Mouse (Mus musculus): ENCODE measurements around the gene Ccdc117. TPM values are rescaled to one million over a fixed set of nuclear protein-coding genes. Genes with fewer than 3 reads are reported as not detected.
A peak's percentile ranks its signal among the peaks of the same experiment; 100 is the strongest.
"Not testable (repeated sequence)": the region's sequence is repeated elsewhere in the genome, so short reads cannot be mapped to it uniquely, and the experiment has no call there.

The Ccdc117 gene
- 1 to 10 TPM; 3.5 to 4.2 TPM for polyA plus RNA-seq (2017; shearing (Covaris generic))

- ATAC-seq: peak; percentile 89
These were observed at the start of gene Ccdc117 for GRCm38 (mm10) chr11:5541799-5542481. TSS of gene Ccdc117 (minus strand) at chr11:5542187.

DNA sequence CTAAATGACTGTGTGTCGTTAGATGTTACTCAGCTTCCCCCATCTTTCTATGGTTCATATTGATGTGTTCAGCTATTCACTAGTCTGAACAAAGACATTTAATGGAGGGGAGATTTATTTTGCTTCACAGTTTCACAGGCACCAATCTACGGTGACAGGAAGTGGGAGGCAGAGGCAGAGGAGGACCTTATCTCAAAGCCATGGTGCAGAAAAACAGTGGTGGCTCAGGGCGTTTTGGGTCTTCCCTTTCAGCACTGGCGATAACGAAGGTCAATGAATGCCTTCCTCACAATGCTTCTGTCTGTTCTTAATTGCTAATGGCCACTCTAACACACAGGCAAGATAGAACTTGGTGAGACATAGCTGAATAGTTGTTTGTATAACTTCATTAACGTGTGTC, 33.1 kb upstream of the Ccdc117 start:
- no peak for ATAC-seq

GRCm38 (mm10) chr11:5573821-5574220, 31.8 kb upstream of the Ccdc117 start:
- no peak for ATAC-seq

- no peak for ATAC-seq
These were observed 29.9 kb upstream of the Ccdc117 start for GRCm38 (mm10) chr11:5571856-5572255.

DNA sequence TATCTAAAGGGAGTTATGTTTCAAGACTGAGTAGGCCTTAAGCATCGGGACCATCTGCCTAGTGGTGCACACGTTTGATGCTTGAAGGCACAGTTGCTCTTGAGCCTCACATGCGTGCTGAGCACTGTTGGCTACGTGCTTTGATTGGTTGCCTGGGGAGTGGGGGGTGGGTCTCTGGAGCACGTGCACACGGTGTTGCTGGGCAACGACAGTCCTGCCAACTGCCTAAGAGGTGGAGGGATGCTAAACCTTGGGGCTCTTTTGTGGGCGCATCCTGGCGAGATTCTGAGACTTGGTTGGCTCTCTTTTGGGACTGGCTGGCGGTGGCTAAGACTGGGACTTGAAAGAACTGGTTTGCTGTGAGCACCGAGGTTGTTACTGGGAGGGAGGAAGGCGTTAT, 27.5 kb upstream of the Ccdc117 start, which contains the start of gene Ankrd36:
Gene Ankrd36, plus strand, starts transcription at position 211 of the 400 bp plus-strand sequence.
- no peak for ATAC-seq

DNA sequence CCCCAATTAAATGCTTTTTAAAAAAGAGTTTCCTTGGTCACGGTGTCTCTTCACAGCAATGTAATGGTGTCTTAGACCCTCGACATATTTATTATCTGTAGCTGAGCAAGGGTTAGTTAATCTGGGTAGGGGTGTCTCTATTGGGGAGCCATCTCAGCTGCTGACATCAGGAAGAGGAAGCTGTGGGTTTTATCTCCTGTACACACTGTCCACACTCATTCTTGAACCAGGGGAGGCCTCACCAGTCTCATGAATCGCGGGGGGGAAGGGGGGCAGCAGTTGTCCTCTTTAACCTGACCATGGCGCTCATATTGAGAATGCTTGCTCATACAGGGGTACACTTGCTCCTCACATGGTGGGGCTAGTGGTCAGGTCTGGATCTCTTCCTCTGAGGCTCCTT, 26.1 kb upstream of the Ccdc117 start:
- ATAC-seq: no peak

DNA sequence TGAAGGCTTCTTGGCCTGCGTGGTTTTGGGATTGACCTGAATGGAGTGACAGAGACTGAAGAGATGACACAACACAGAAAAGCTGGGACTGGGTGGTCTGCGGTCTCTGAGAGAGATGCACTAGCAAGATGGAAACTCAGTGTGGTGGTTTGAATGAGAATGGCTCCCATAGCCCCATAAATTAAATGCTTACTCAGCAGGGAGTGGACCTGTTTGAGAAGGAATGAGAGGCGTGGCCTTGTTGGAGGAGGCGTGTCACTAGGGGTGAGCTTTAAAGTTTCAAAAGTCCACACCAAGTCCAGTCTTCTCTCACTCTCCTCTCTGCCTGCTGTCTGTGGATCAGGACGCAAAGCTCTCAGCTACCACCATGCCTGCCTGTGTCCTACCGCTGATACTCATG, 25.7 kb upstream of the Ccdc117 start:
- no peak for ATAC-seq

DNA sequence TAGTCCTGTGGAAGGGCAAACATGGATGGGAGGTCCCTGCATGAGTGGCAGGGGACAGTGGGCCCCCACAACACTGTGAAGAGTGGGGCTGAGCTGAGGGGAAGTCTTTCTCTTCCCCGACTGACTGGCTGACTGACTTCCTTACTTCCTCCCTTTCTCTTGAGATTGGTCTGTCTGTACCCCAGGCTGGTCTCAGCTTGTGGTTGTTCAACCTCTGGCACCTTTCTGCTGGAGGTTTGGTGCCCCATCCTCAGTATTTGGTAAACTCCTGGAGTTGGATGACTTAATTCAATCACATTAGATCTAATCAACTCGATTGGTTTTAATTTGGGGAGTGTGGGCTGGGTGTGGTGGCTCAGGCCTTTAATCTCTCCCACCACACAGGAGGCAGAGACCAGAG, 24.5 kb upstream of the Ccdc117 start:
- no peak for ATAC-seq

DNA sequence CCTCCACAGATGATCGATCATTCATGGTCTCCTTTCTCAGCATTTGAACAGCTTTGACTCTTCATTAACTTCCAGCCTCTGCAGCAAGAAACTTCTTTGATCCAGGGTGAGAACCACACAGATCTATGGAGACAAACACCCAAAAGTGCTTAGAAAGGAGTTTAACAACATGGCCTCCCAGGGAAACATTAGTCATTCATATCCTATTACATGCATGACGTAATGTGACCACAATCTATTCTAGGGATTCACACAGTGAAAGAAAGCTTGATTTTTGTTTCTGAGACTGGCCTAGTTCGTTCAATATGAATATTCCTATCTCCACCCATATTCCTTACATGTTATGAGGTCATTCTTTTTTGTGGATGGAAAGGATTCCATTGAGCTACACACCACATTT, 23.6 kb upstream of the Ccdc117 start:
- ATAC-seq: no peak

DNA sequence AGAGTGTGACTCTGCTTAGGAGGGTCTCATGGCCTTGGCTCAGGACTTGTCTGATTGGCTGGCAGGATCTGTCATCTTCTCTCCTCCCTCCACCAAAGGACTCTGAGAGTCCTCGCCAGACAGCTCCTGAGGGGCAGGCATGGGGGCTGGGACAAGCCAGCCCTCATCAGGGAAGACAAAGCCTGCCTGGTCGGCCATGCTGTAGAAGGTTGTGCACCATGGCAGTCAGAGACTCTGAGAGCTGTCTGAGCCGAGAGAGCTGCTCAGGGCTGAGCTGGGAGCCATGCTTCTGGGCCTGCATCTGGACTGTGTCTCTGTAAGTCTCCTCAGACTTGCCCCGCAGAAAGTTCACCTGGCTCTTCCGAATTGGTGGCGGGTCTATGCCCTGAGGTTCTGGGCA, 21.9 kb upstream of the Ccdc117 start:
- no peak for ATAC-seq

- ATAC-seq: no peak
These were observed 20.8 kb upstream of the Ccdc117 start for GRCm38 (mm10) chr11:5562625-5563268.

- no peak for ATAC-seq
These were observed 18.3 kb upstream of the Ccdc117 start for GRCm38 (mm10) chr11:5560273-5560672.

DNA sequence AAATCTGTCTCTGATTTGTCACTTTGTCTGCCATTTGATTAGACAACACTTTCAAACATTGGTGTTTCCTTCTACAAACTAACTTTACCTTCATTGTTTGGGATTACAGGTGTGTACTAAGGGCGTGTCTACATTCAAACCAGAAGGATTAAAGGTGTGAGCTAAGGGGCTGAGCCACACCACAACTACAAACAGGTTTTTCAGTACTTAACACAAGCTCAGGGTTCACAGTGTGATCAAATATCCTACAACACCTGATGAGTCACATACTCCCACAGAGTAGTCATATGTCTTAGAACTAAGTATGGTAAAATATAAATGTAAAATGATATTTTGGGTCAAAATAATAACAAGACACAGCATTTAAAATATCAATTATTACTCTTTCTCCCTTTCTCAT, 9.9 kb upstream of the Ccdc117 start:
- no peak for ATAC-seq

DNA sequence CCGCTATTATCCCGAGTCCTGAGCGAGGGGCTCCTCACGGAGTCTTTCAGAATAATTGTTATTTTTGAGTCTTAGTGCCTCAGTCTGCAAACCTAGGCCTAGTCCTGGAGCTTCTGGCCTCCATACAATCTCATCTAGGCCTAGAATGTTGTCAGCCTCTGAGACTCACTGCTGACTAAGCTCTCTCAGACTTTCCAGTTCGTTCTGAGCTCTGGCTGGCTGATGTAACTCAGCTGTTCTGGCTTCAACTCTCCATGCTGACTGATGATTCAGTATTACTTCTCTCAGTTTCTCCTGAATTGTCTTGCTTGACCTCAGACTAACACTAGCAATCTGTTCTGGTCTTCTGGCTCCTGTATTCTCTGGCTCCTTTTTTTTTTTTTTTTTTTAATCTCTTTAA, 9.4 kb upstream of the Ccdc117 start:
- no peak for ATAC-seq

DNA sequence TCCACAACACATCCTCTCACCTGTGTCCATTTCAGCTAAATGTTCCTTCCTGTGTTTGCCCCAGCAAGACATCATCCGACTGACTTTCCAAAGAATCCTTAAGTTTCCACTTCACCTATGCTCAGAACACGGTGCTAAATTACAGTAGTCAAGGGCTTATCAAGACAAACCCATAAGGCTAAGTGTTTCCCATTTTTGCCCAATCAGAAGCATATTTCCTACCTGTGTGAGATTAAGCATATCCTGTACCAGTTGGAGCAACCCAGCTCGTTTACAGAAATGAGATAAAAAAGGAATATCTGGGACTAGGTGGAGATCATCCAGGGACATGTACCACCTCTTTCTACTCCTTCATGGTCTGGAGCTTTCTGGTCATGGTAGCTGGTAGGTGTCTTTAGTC, 4.7 kb upstream of the Ccdc117 start:
- ATAC-seq: no peak

GRCm38 (mm10) chr11:5545457-5545856, 3.5 kb upstream of the Ccdc117 start:
- ATAC-seq: no peak

DNA sequence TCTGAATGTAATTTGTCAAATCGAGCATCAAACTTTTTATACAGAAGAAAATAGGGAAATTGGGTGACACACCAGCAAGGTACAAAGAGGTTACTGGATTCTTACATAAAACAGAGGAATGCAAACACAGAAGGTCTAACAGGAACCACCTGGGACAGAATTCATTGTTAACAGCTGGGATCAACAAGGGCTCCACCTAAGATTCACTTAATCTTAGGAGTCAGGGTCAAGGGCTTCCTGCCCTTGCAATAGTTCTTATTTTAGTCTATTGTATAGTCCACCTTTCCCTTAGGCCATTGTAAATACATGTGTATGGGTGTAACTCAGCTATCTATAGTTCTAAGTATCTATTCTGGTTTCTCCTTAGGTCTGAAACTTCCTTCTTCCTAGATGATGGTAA, 2.7 kb upstream of the Ccdc117 start:
- not testable (repeated sequence) for ATAC-seq

DNA sequence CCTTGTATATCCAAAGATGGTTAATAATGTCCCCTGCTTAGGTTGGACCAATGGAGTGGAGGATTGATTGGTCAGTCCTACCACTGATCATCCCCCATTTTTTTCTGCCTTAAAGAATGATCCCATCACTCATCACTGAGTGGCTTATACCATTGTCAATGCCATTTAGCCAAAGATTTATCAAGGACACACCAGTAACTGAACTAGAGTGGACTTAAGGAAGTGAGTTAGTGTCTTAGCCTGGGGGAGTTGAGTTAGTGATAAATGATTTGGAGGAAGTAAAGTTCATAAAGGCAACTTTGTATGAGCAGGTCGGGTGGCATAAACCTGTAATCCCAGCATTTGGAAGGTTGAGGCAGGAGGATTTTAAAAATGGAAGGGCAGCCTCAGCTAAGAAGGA, 1.3 kb upstream of the Ccdc117 start:
- ATAC-seq: no peak

DNA sequence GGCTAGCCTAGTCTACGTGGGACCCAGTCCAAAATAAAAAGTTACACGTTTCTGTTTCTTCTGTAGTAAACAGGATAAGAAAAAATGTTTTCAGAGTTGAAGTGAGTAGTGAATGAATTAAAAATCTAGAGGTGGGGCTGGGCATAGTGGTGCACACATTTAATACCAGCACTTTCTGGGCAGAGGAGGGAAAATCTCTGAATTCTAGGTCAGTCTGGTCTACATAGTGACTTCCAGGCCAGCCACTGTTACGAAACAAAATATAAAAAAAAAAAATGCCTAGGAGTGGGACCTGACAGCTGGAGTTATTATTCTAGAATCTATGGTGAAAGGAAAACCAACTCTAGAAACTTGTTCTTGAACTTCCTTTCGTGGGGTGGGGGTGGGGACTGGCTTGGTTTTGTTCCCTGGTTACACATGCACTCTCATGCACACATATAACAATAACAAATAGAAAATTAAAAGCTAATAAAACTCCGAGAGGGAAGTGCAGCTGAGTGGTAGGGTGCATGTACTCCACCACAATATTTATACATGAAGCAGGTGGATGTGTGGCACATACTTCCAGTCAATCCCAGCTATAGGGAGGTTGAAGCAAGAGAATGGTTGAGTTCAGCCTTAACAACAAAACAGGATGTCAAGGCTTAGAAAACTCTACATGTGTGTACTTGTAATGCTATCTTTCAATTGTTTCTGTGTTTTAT, 647 bp upstream of the Ccdc117 start:
- ATAC-seq: no peak

- peak; percentile 42 for ATAC-seq
These were observed 673 bp downstream of the Ccdc117 start for GRCm38 (mm10) chr11:5541230-5541798.

- ATAC-seq: no peak
These were observed 1.7 kb downstream of the Ccdc117 start for GRCm38 (mm10) chr11:5540331-5540730.

DNA sequence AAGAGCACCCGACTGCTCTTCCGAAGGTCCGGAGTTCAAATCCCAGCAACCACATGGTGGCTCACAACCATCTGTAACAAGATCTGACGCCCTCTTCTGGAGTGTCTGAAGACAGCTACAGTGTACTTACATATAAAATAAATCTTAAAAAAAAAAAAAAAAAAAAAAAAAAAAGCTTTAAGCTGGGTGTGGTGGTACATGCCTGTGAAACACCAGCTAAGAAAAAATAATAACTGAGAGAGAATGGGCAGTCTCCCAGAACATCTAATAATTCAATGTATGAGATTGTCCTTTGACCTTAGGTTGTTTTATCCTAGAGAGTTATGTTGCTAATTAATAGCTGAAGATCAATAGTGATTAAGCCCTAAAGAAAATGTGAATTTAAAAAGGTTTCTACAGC, 4.5 kb downstream of the Ccdc117 start:
- not testable (repeated sequence) for ATAC-seq

DNA sequence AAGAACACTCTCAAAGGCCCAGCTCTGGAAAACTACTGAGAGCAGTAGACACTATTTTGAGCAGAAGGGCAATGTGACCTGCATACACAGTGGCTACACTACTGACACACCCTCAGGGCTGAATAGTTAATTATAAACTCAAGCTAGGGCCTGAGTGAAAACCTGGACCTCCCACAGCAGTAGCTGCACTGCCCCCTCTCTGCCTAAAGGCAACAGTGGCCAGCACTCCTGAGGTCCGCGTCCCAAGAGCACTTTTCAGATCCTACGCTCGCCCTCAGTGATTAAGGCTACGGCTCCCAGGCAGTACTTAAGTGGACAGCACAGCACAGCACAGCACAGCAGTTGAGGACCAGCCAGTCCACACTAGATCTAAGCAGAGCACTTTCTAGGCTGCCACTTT, 8.9 kb downstream of the Ccdc117 start:
- no peak for ATAC-seq

DNA sequence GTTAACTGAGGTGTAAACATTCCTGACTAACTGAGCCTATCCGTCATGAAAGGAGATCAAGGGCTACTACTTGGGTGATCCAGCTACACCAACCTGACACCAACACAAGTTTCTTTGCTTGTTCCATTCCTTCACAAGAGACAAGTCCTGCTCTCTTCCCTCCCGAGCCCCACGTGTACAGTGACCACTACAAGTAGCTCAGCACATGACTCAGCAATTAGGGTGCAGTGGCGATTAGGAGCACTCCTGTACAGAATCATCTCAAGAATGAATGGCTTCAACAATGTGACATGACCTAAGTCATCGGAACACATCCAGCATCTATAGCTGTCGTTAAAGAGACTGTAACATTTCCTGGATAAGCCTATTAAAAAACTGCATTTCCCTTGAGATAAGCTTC, 11.3 kb downstream of the Ccdc117 start:
- no peak for ATAC-seq

Data from activated CD4-positive, CD25-positive, alpha-beta regulatory T cell, adult 4 months (primary cell).